Mouse (Mus musculus) ES-E14 (cell line): ENCODE results near the gene Nup188. TPM values are rescaled to one million over a fixed set of nuclear protein-coding genes. Genes with fewer than 3 reads are reported as not detected.
A peak's percentile ranks its signal among the peaks of the same experiment; 100 is the strongest.

Experiments
- DNase-seq: peaks from one replicate; pipeline ENCODE4 v3.0.0-alpha.2; 2013; ENCODE audit warnings: low read depth, low spot score
- H3K27ac ChIP-seq: 2 replicates; pipeline ENCODE4 v1.5.1; 2012; ENCODE audit warnings: low read depth, mild to moderate bottlenecking, low read length, moderate library complexity, mixed read lengths; ENCODE audit not compliant: poor library complexity, insufficient read depth, severe bottlenecking
- H3K36me3 ChIP-seq: 2 replicates; pipeline ENCODE4 v1.6.1; 2012; ENCODE audit warnings: mild to moderate bottlenecking, low read length, moderate library complexity, mixed read lengths; ENCODE audit not compliant: control insufficient read depth, poor library complexity, insufficient read depth, severe bottlenecking
- H3K4me1 ChIP-seq, 2 experiments: fragments of 150-350 bp in 1 of 2; sonication (generic) in 1 of 2; 2 replicates each; pipeline ENCODE4 v1.6.1; 2012; ENCODE audit warnings: low read length in 2 of 2, mild to moderate bottlenecking in 1 of 2, mixed read lengths in 1 of 2; ENCODE audit not compliant: control insufficient read depth in 2 of 2, insufficient read depth in 2 of 2, poor library complexity in 1 of 2
- H3K4me3 ChIP-seq, 2 experiments: fragments of 150-350 bp in 1 of 2; sonication (generic) in 1 of 2; 2 replicates each; pipeline ENCODE4 v1.5.1; 2012; ENCODE audit warnings: low read length in 2 of 2, low read depth in 1 of 2, mild to moderate bottlenecking in 1 of 2, mixed read lengths in 1 of 2; ENCODE audit not compliant: insufficient read depth in 1 of 2, poor library complexity in 1 of 2, severe bottlenecking in 1 of 2
- H3K9ac ChIP-seq: 2 replicates; pipeline ENCODE4 v1.6.1; 2012; ENCODE audit warnings: low read depth, mild to moderate bottlenecking, low read length, mixed read lengths; ENCODE audit not compliant: poor library complexity, insufficient read depth, severe bottlenecking
- H3K9me3 ChIP-seq: fragments of 150-350 bp; sonication (generic); 2 replicates; pipeline ENCODE4 v1.6.1; 2012; ENCODE audit warnings: low read depth, mild to moderate bottlenecking, low read length; ENCODE audit not compliant: control insufficient read depth, insufficient read depth
- CHD2 ChIP-seq: IDR thresholded peaks from 2 replicates; pipeline ENCODE4 v1.6.1; 2014; ENCODE audit warnings: mild to moderate bottlenecking, low read depth, low read length, inconsistent platforms
- HCFC1 ChIP-seq: IDR thresholded peaks from 2 replicates; pipeline ENCODE4 v1.6.1; 2012; ENCODE audit warnings: low read length, inconsistent platforms, borderline replicate concordance; ENCODE audit not compliant: insufficient read depth
- MAFK ChIP-seq: IDR thresholded peaks from 2 replicates; pipeline ENCODE4 v1.6.1; 2014; ENCODE audit warnings: mild to moderate bottlenecking, low read depth, low read length, inconsistent platforms; ENCODE audit not compliant: insufficient read depth
- ZC3H11A ChIP-seq: IDR thresholded peaks from 2 replicates; pipeline ENCODE4 v1.6.1; 2012; ENCODE audit warnings: low read depth, mild to moderate bottlenecking, inconsistent platforms, low read length, borderline replicate concordance
- ZNF384 ChIP-seq: IDR thresholded peaks from 2 replicates; pipeline ENCODE4 v1.6.1; 2012; ENCODE audit warnings: low read depth, low read length, inconsistent platforms
- in situ Hi-C, 2 experiments: fragments of 600-800 bp; cut with MboI; formaldehyde crosslinking; loops; one replicate each; pipeline ENCODE4 v1.15.1; 2025; ENCODE audit warnings: low sequenced_read_pairs in 2 of 2, inconsistent platforms in 1 of 2; ENCODE audit not compliant: unreplicated experiment in 2 of 2
- total RNA-seq: library from RNA; depleted of rRNA; stranded (reverse); fragments of 300-350 nt; gene quantifications from 2 replicates; pipeline ENCODE4 v1.2.3, GENCODE M21; 2012

The Nup188 gene
- total RNA-seq, 1 experiment = 84.5 TPM

- Histone ChIP-seq H3K27ac (peak overlapping the region; percentile 21; the same call in 1 of the 2 replicates), H3K4me3 (no peak overlapping the region), H3K9ac (no peak overlapping the region), H3K36me3 (peaks cover 81% of the 10 kb centered on the region), H3K9me3 (no peaks in the 10 kb centered on the region), H3K4me1 (peaks cover 4 to 21% of the 10 kb centered on the region in 2 experiments)
- in situ Hi-C loops = no loop called here
- peak; percentile 85 for DNase-seq
- TF ChIP-seq ZNF384 (no peak), ZC3H11A (no peak), CHD2 (no peak), MAFK (no peak), HCFC1 (no peak)
Observed at GRCm38 (mm10) chr2:30335324-30335723, 49.1 kb downstream of the Nup188 start.

GRCm38 (mm10) chr2:30336174-30336915, 50.1 kb downstream of the Nup188 start:
- Histone ChIP-seq H3K9me3 (no peaks in the 10 kb centered on the region), H3K9ac (no peak overlapping the region), H3K36me3 (peaks cover 80% of the 10 kb centered on the region), H3K4me3 (no peak overlapping the region), H3K27ac (no peak overlapping the region), H3K4me1 (peaks cover 4 to 21% of the 10 kb centered on the region in 2 experiments)
- in situ Hi-C loops = no loop called here
- TF ChIP-seq CHD2 (no peak), MAFK (no peak), ZNF384 (no peak), HCFC1 (no peak), ZC3H11A (no peak)
- DNase-seq = peak; percentile 44

GRCm38 (mm10) chr2:30337179-30337578, 51.0 kb downstream of the Nup188 start:
- Histone ChIP-seq H3K9ac (no peak overlapping the region), H3K9me3 (no peaks in the 10 kb centered on the region), H3K36me3 (peaks cover 83% of the 10 kb centered on the region), H3K27ac (no peak overlapping the region; the same call in 1 of the 2 replicates), H3K4me3 (no peak overlapping the region), H3K4me1 (peaks cover 4 to 21% of the 10 kb centered on the region in 2 experiments)
- no peak for DNase-seq
- in situ Hi-C loops = no loop called here
- TF ChIP-seq MAFK (no peak), HCFC1 (no peak), CHD2 (no peak), ZC3H11A (no peak), ZNF384 (no peak)

- DNase-seq = no peak
- Histone ChIP-seq H3K9me3 (no peaks in the 10 kb centered on the region), H3K36me3 (peaks cover 89% of the 10 kb centered on the region), H3K4me3 (no peak overlapping the region), H3K4me1 (no peaks in the 10 kb centered on the region), H3K27ac (no peak overlapping the region), H3K9ac (no peak overlapping the region)
- in situ Hi-C loops = no loop called here
- TF ChIP-seq ZNF384 (no peak), ZC3H11A (no peak), CHD2 (no peak), MAFK (no peak), HCFC1 (no peak)
Observed at GRCm38 (mm10) chr2:30342061-30342460, 55.9 kb downstream of the Nup188 start.
